Mouse (Mus musculus) kidney, adult 2 months (tissue): Measurements from ENCODE around the gene Ppp3ca. TPM values are rescaled to one million over a fixed set of nuclear protein-coding genes. Genes with fewer than 3 reads are reported as not detected.

Source experiments
- DNase-seq: peaks from one replicate; pipeline ENCODE4 v3.0.0; 2021
- H3K27ac ChIP-seq: fragments of 200-500 bp; 2 replicates; pipeline ENCODE4 v1.5.1; 2012; ENCODE audit warnings: low read depth, low read length, control low read depth, inconsistent platforms; ENCODE audit not compliant: insufficient read depth
- H3K27me3 ChIP-seq: fragments of 200-500 bp; replicated peaks from 2 replicates; pipeline ENCODE4 v1.6.1; 2012; ENCODE audit warnings: mild to moderate bottlenecking, moderate library complexity, low read length, inconsistent platforms; ENCODE audit not compliant: control insufficient read depth, insufficient read depth
- H3K36me3 ChIP-seq: fragments of 200-500 bp; 2 replicates; pipeline ENCODE4 v1.6.1; 2012; ENCODE audit warnings: mild to moderate bottlenecking, moderate library complexity, low read length, inconsistent platforms; ENCODE audit not compliant: control insufficient read depth, insufficient read depth
- H3K4me1 ChIP-seq: fragments of 200-500 bp; 2 replicates; pipeline ENCODE4 v1.6.1; 2011; ENCODE audit warnings: low read length; ENCODE audit not compliant: control insufficient read depth, insufficient read depth
- H3K4me3 ChIP-seq: fragments of 200-500 bp; 2 replicates; pipeline ENCODE4 v1.5.1; 2011; ENCODE audit warnings: mild to moderate bottlenecking, low read depth, low read length, control low read depth; ENCODE audit not compliant: insufficient read depth
- CTCF ChIP-seq: fragments of 200-500 bp; conservative IDR thresholded peaks from 2 replicates; pipeline ENCODE4 v1.5.1; 2011; ENCODE audit warnings: low read depth, mild to moderate bottlenecking, control low read depth, low read length, moderate library complexity, mixed read lengths; ENCODE audit not compliant: insufficient read depth, insufficient read length
- POLR2A ChIP-seq: fragments of 200-500 bp; IDR thresholded peaks from one replicate; pipeline ENCODE4 v1.6.1; 2011; ENCODE audit warnings: low read depth, low read length, control low read depth
- WGBS: fragments of 180-500 bp; shearing (Covaris S2); methylation state at CpG from one replicate; pipeline ENCODE4 v1.1.7; 2018; 5-methylcytosine and 5-hydroxymethylcytosine counted together
- polyA plus RNA-seq: library from polyadenylated mRNA; depleted of rRNA; stranded (reverse); fragments of >200 nt; gene quantifications from 2 replicates; pipeline ENCODE4 v1.2.3, GENCODE M21; 2012

The Ppp3ca gene
- polyA plus RNA-seq, 1 experiment = 14.0 TPM

DNA sequence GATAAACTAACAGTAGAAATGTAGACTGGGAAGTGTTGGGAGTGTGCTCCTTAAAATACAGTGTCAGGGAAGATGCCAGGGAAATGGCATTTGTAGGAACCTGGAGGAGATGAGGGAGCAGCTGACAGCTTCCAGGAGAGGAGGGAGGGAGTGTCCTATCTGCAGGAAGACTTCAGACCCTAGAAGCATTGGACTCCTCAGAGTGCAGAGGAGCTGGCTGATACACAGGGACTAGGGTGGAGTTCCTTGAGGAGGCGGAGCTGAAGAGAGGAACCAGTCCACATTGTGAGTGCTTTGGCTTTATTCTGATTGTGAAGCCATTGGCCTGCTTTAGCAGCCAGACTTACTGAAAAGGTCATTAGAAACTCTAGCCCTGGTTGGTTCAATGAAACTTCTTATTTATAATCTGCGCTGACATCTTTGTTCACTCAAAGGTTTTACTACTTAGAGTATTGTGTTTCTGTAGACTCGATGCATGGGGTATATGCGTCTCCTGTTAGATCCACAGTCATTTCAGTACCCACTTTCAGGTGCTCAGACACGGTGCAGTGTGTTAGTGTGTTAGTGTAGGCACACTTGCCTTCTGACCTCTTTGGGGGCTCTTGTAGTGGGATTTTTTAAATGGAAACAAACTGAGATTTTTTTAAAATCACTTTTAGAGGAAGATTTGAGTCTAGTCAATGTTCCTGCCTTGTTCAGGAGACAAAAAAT, 99.0 kb downstream of the Ppp3ca start:
- no peak for TF ChIP-seq POLR2A
- TF ChIP-seq CTCF = no peak
- no peaks in the 10 kb centered on the region for H3K27me3 ChIP-seq
- 80% methylated on average over 5 of the region's 5 CpGs for WGBS
- no peak overlapping the region for H3K27ac ChIP-seq
- H3K36me3 ChIP-seq = no peaks in the 10 kb centered on the region
- 0 out of 2 replicates have a peak, but pooled peaks cover 4% of the 10 kb centered on the region for H3K4me1 ChIP-seq
- no peak overlapping the region for H3K4me3 ChIP-seq
- DNase-seq = peak; percentile 14

DNA sequence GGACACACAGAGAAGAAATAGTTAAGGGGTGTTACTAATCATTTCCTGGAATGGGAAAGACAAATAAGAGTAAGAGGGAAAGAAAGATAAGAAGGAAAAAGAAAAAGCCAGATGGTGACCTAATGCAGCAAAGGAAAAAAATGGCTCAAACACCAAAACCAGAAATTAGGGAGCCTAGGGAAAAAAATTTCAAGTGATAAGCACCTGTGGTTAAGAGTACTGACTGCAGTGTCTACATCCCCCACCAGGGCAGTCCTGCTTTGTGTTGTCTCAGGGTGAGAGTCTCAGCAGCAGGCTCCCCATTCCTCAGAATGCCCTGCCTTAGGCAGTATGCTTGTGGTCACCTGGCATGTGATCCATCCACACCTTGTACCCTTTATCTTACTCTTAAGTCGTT, 99.6 kb downstream of the Ppp3ca start:
- H3K27me3 ChIP-seq = no peaks in the 10 kb centered on the region
- 0 out of 2 replicates have a peak, but pooled peaks cover 4% of the 10 kb centered on the region for H3K4me1 ChIP-seq
- DNase-seq = no peak
- no peak overlapping the region for H3K27ac ChIP-seq
- TF ChIP-seq CTCF (no peak), POLR2A (no peak)
- WGBS = 61% methylated on average over 1 of the region's 1 CpGs
- no peak overlapping the region for H3K4me3 ChIP-seq
- no peaks in the 10 kb centered on the region for H3K36me3 ChIP-seq

DNA sequence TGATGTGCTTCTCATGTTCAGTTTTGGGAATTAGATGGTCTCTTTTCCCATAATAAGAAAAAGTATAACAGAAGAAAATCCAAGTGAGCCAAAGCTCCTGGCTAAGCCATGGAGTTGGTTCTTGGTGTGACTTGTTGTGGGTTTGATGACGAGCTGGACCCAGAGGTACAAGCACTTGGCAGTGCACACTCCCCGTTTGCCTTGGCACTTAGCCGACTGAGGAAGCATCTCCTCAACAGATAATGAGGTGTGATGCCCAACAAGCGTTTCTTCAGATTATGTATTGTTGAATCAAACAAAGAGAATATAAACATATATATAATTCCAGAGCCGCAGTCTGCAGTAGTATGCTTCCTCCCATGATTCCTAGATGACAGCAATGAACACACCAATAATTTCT, 101.8 kb downstream of the Ppp3ca start:
- no peaks in the 10 kb centered on the region for H3K27me3 ChIP-seq
- no peak overlapping the region for H3K27ac ChIP-seq
- H3K4me3 ChIP-seq = no peak overlapping the region
- WGBS = 89% methylated on average over 5 of the region's 5 CpGs
- DNase-seq = no peak
- H3K4me1 ChIP-seq = no peaks in the 10 kb centered on the region
- TF ChIP-seq POLR2A (no peak), CTCF (no peak)
- H3K36me3 ChIP-seq = no peaks in the 10 kb centered on the region

DNA sequence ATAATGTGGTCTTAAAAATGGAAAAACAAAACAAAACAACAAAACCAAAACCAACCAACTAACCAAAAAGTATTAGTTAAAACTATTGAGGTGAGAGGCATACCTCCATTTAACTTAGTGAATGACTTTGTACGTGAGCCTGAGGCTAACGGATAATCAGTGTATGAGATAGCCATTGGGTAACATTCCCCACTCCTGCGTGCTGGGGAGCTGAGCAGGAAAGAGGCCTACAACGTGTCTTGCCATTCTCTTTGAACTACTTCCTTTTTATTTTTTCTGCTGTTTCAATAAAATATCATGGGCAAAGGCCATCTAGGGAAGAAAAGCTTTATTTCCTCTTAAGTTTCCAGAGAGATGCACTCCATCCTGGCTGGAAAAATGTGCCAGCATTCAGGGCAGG, 103.3 kb downstream of the Ppp3ca start:
- Histone ChIP-seq H3K27ac (no peak overlapping the region), H3K4me1 (peaks cover 5% of the 10 kb centered on the region; the same call in 1 of the 2 replicates), H3K36me3 (no peaks in the 10 kb centered on the region), H3K4me3 (no peak overlapping the region), H3K27me3 (no peaks in the 10 kb centered on the region)
- no peak for DNase-seq
- 68% methylated on average over 4 of the region's 4 CpGs for WGBS
- TF ChIP-seq CTCF (no peak), POLR2A (no peak)

DNA sequence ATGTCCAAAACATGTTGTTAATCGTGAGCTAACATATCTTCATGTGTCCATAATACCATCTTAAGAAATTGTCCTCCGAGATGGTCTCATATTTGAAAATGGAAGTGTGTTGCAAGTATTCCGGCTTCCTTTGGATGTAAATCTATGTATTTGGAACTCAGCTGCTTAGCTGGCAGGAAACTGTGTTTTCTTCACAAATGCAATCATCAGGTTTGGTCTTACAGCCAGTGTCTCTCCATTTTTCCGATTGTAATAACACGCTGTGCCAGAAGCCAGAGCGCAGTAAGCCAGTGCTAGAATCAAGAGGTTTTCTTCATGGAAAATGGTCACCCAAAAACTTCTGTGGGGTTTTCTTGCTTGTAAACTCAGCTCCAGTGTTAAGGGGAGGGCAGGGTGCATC, 104.3 kb downstream of the Ppp3ca start:
- WGBS = 91% methylated on average over 6 of the region's 6 CpGs
- Histone ChIP-seq H3K36me3 (no peaks in the 10 kb centered on the region), H3K4me3 (no peak overlapping the region), H3K27me3 (no peaks in the 10 kb centered on the region), H3K27ac (no peak overlapping the region), H3K4me1 (peaks cover 7% of the 10 kb centered on the region)
- no peak for DNase-seq
- TF ChIP-seq CTCF = no peak
- TF ChIP-seq POLR2A = no peak

DNA sequence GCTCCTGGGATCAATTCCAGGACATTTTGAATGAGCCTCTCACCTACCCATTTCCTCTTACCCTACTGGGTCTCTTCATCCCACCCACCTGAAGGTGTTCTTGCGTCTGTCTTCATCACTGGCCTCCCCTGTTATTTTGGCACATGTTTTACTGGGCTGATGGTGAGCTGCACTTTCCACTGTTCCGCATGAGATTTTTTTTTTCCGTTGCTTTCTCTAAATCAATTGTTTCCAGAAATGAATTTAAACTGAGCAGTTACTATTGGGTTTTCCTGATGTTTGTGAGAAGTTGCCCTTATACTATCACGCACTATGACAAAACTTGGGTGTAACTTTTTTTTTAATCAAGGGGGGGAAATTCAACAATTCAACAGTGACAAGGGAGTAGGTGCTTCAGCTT, 106.6 kb downstream of the Ppp3ca start:
- TF ChIP-seq CTCF = no peak
- no peak for TF ChIP-seq POLR2A
- no peak for DNase-seq
- no peak overlapping the region for H3K27ac ChIP-seq
- H3K36me3 ChIP-seq = no peaks in the 10 kb centered on the region
- H3K27me3 ChIP-seq = no peaks in the 10 kb centered on the region
- peaks cover 7% of the 10 kb centered on the region for H3K4me1 ChIP-seq
- WGBS = 88% methylated on average over 4 of the region's 4 CpGs
- H3K4me3 ChIP-seq = no peak overlapping the region

DNA sequence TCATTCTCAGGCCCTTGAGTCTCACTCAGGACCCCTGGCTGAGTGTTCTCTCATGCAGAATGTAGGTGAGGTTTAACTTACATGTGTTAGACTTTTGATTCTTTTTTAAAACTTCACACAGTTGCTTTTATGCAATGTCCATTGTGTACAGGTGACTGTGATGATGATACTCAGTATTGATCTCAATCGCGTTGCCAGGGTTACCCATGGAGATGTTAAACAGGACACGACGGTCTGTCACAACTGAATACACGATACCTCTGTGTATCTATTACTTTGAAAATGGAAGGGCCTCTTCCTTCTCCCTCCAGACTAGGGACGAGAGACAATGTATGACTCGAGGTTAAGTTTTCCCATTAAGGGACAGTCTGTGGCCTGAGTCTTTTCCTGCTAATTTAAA, 107.5 kb downstream of the Ppp3ca start:
- TF ChIP-seq CTCF (no peak), POLR2A (no peak)
- WGBS = 86% methylated on average over 7 of the region's 7 CpGs
- H3K4me3 ChIP-seq = no peak overlapping the region
- peaks cover 7% of the 10 kb centered on the region for H3K4me1 ChIP-seq
- no peak for DNase-seq
- H3K27ac ChIP-seq = no peak overlapping the region
- no peaks in the 10 kb centered on the region for H3K36me3 ChIP-seq
- H3K27me3 ChIP-seq = no peaks in the 10 kb centered on the region

DNA sequence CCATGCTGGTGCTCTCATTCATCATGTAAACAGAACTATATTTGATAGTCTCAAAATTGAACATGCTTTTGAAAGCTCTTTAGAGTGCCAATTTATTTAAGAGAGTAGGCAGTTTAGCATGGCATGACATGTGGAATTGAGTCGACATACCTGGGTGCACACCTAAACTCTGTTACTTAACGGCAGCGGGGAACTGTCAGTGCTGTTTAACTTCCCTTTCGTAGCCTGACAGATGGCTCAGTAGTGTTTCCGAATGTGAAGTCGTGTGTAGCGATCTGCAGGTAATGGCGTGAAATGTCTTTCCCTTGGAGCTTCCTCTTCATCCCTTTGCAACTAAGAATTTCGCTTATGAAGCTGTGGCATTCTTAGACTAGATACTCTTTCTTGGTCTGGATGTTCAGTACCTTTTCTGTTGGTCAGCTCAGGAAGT, 107.9 kb downstream of the Ppp3ca start:
- H3K4me3 ChIP-seq = no peak overlapping the region
- H3K36me3 ChIP-seq = no peaks in the 10 kb centered on the region
- H3K27ac ChIP-seq = no peak overlapping the region
- H3K27me3 ChIP-seq = no peaks in the 10 kb centered on the region
- TF ChIP-seq CTCF = no peak
- no peak for TF ChIP-seq POLR2A
- peaks cover 7% of the 10 kb centered on the region for H3K4me1 ChIP-seq
- DNase-seq = no peak
- WGBS = 55% methylated on average over 9 of the region's 9 CpGs
